In genomic region chr17:70997836-70998235, GRCm38 (mm10) we compare ENCODE assay signal across 19 mouse cellular contexts. TPM values are rescaled to one million over a fixed set of nuclear protein-coding genes. Genes with fewer than 3 reads are reported as not detected.
DNase-seq lines count a peak whose midpoint lies in the region; ATAC-seq and TF ChIP-seq lines count a peak whose summit lies in the region.
"Had no signal": no experiment of that assay in that cellular context is flagged by ENCODE, and none has a peak within 500 bp of the region (broad histone marks: within the 10 kb centered on the region; RNA-seq: fewer than 3 reads in every experiment).

No protein-coding gene starts in this region.

- H3K36me3 ChIP-seq in intestine, postnatal 0 days (ENCODE audit: control insufficient read depth, insufficient read depth): peaks cover 23% of the 10 kb centered on the region
- H3K36me3 ChIP-seq in intestine, embryonic 16.5 days (ENCODE audit: control insufficient read depth, insufficient read depth, low read length): 0 out of 2 replicates have a peak, but pooled peaks cover 8% of the 10 kb centered on the region
- H3K36me3 ChIP-seq in lung, postnatal 0 days (ENCODE audit: insufficient read depth, low read length): peaks cover 12% of the 10 kb centered on the region; the same call in 1 of the 2 replicates
- H3K36me3 ChIP-seq in heart, embryonic 12.5 days: peaks cover 22% of the 10 kb centered on the region
- peaks cover 35% of the 10 kb centered on the region for H3K36me3 ChIP-seq in myocyte (ENCODE audit: control insufficient read depth, insufficient read depth)
- H3K36me3 ChIP-seq: midbrain, embryonic 15.5 days had no signal

- no peak for TF ChIP-seq EP300 in lung, postnatal 0 days (IDR thresholded peaks at IDR 0.05)

- TF ChIP-seq CTCF in intestine, postnatal 0 days (IDR thresholded peaks at IDR 0.05; ENCODE audit: low read depth): no peak
- TF ChIP-seq CTCF in lung, postnatal 0 days (IDR thresholded peaks at IDR 0.05): no peak

- WGBS in intestine, postnatal 0 days: 59% methylated on average over 6 of the region's 6 CpGs
- 77% methylated on average over 6 of the region's 6 CpGs for WGBS in intestine, embryonic 16.5 days
- 48% methylated on average over 6 of the region's 6 CpGs for WGBS in lung, postnatal 0 days
- 12% methylated on average over 6 of the region's 6 CpGs for WGBS in heart, embryonic 12.5 days

- no peak for DNase-seq in lung, postnatal 0 days (ENCODE audit: low spot score)
- DNase-seq in lung, postnatal 25 days (ENCODE audit: low spot score): no peak
- DNase-seq: adrenal gland, postnatal 10 days; cerebellum, adult 11 months; cerebellum, postnatal 10 days; kidney, adult 9 months; left cerebral cortex, postnatal 4 days; lung, adult 2 months; right cerebral cortex, postnatal 14 days; thymus, postnatal 36 days had no signal

- H3K9me3 ChIP-seq in intestine, postnatal 0 days (ENCODE audit: control insufficient read depth): no peaks in the 10 kb centered on the region
- no peaks in the 10 kb centered on the region for H3K9me3 ChIP-seq in intestine, embryonic 16.5 days (ENCODE audit: control insufficient read depth, low read length)
- H3K9me3 ChIP-seq in lung, postnatal 0 days (ENCODE audit: low read length): no peaks in the 10 kb centered on the region
- no peaks in the 10 kb centered on the region for H3K9me3 ChIP-seq in heart, embryonic 12.5 days (replicated peaks)
- H3K9me3 ChIP-seq: liver, embryonic 12.5 days; midbrain, embryonic 15.5 days; neural tube, embryonic 15.5 days had no signal

- no peaks in the 10 kb centered on the region for H3K27me3 ChIP-seq in intestine, postnatal 0 days (replicated peaks; ENCODE audit: control insufficient read depth, insufficient read depth, low read length)
- no peaks in the 10 kb centered on the region for H3K27me3 ChIP-seq in intestine, embryonic 16.5 days (replicated peaks; ENCODE audit: control insufficient read depth, insufficient read depth, low read length)
- H3K27me3 ChIP-seq in lung, postnatal 0 days (replicated peaks; ENCODE audit: insufficient read depth, low read length): no peaks in the 10 kb centered on the region
- no peaks in the 10 kb centered on the region for H3K27me3 ChIP-seq in heart, embryonic 12.5 days (replicated peaks)
- no peaks in the 10 kb centered on the region for H3K27me3 ChIP-seq in myocyte (ENCODE audit: control insufficient read depth, insufficient read depth, insufficient read length)
- H3K27me3 ChIP-seq: liver, embryonic 12.5 days; midbrain, embryonic 15.5 days; neural tube, embryonic 15.5 days had no signal

- no peak overlapping the region for H3K9ac ChIP-seq in intestine, postnatal 0 days (ENCODE audit: low read depth, low read length)
- H3K9ac ChIP-seq in intestine, embryonic 16.5 days (ENCODE audit: low read depth, low read length): no peak overlapping the region
- H3K9ac ChIP-seq in lung, postnatal 0 days (replicated peaks; ENCODE audit: low read depth): no peak overlapping the region
- peak overlapping the region; percentile 47 for H3K9ac ChIP-seq in heart, embryonic 12.5 days
- H3K9ac ChIP-seq: liver, embryonic 12.5 days; midbrain, embryonic 15.5 days; neural tube, embryonic 15.5 days had no signal

- peaks cover 76% of the 10 kb centered on the region for H3K79me2 ChIP-seq in myocyte (ENCODE audit: control insufficient read depth, insufficient read depth)

- no peak for TF ChIP-seq POLR2A in myocyte (IDR thresholded peaks at IDR 0.05; ENCODE audit: insufficient read length, low read depth)

- no peak overlapping the region for H3K4me3 ChIP-seq in intestine, postnatal 0 days (ENCODE audit: low read depth, low read length)
- H3K4me3 ChIP-seq in intestine, embryonic 16.5 days (ENCODE audit: low read length): no peak overlapping the region
- H3K4me3 ChIP-seq in lung, postnatal 0 days (ENCODE audit: low read depth, low read length): no peak overlapping the region
- peak overlapping the region; percentile 32; the same call in 1 of the 2 replicates for H3K4me3 ChIP-seq in heart, embryonic 12.5 days
- H3K4me3 ChIP-seq in myocyte: peak overlapping the region; percentile 85
- H3K4me3 ChIP-seq: liver, embryonic 12.5 days; midbrain, embryonic 15.5 days; neural tube, embryonic 15.5 days had no signal

- H3K4me2 ChIP-seq in intestine, postnatal 0 days (replicated peaks; ENCODE audit: low read depth): 0 out of 2 replicates have a peak overlapping the region, but pooled peaks have one; percentile 17
- no peak overlapping the region for H3K4me2 ChIP-seq in intestine, embryonic 16.5 days (ENCODE audit: low read depth, low read length)
- H3K4me2 ChIP-seq in lung, postnatal 0 days (replicated peaks; ENCODE audit: low read depth, low read length): peak overlapping the region; percentile 0; the same call in 1 of the 2 replicates
- peak overlapping the region; percentile 62 for H3K4me2 ChIP-seq in heart, embryonic 12.5 days
- H3K4me2 ChIP-seq in myocyte (ENCODE audit: low read depth): peak overlapping the region; percentile 91
- H3K4me2 ChIP-seq: midbrain, embryonic 15.5 days; neural tube, embryonic 15.5 days had no signal

- no peak overlapping the region for H3K27ac ChIP-seq in intestine, postnatal 0 days (ENCODE audit: low read depth, low read length)
- H3K27ac ChIP-seq in intestine, embryonic 16.5 days (ENCODE audit: low read length): no peak overlapping the region
- peak overlapping the region; percentile 39; the same call in 1 of the 2 replicates for H3K27ac ChIP-seq in lung, postnatal 0 days (ENCODE audit: low read length)
- peak overlapping the region; percentile 94 for H3K27ac ChIP-seq in heart, embryonic 12.5 days (ENCODE audit: poor library complexity, severe bottlenecking)
- H3K27ac ChIP-seq: liver, embryonic 12.5 days; midbrain, embryonic 15.5 days; neural tube, embryonic 15.5 days had no signal

- H3K4me1 ChIP-seq in intestine, postnatal 0 days (replicated peaks; ENCODE audit: control insufficient read depth, insufficient read depth, low read length): no peaks in the 10 kb centered on the region
- H3K4me1 ChIP-seq in intestine, embryonic 16.5 days (ENCODE audit: control insufficient read depth, insufficient read depth, low read length): peaks cover 33% of the 10 kb centered on the region
- H3K4me1 ChIP-seq in lung, postnatal 0 days (ENCODE audit: insufficient read depth, low read depth, low read length): peaks cover 14% of the 10 kb centered on the region; the same call in 1 of the 2 replicates
- peaks cover 60% of the 10 kb centered on the region for H3K4me1 ChIP-seq in heart, embryonic 12.5 days (replicated peaks)

- H3ac ChIP-seq in myocyte (ENCODE audit: control insufficient read depth, insufficient read length): no peak overlapping the region

- ATAC-seq in intestine, postnatal 0 days: no peak
- no peak for ATAC-seq in intestine, embryonic 16.5 days
- no peak for ATAC-seq in lung, postnatal 0 days
- ATAC-seq in heart, embryonic 12.5 days (ENCODE audit: insufficient number of reproducible peaks, low FRiP score): no peak
- no peak for ATAC-seq in granulocyte monocyte progenitor cell, adult 5-6 weeks (replicated peaks; ENCODE audit: poor library complexity, severe bottlenecking)
- ATAC-seq: activated CD4-positive, CD25-positive, alpha-beta regulatory T cell, adult 4 months; liver, embryonic 12.5 days; midbrain, embryonic 15.5 days had no signal

TF ChIP-seq in myocyte, 11 proteins besides CTCF, POLR2A, EP300 and RAD21:
- no peak for TF ChIP-seq MYOG (IDR thresholded peaks at IDR 0.05; ENCODE audit: control insufficient read depth in 1 of 3, insufficient read depth in 1 of 3, insufficient read length in 2 of 3, low read depth in 2 of 3)
- no peak for TF ChIP-seq TCF3 (IDR thresholded peaks at IDR 0.05; ENCODE audit: insufficient read length, low read depth)
- no peak for TF ChIP-seq USF1 (IDR thresholded peaks at IDR 0.05; ENCODE audit: low read depth)
- TF ChIP-seq SRF (IDR thresholded peaks at IDR 0.05; ENCODE audit: control insufficient read depth, insufficient read length, low read depth): no peak
- no peak for TF ChIP-seq TCF12 (IDR thresholded peaks at IDR 0.05; ENCODE audit: insufficient read depth, poor library complexity, severe bottlenecking)
- TF ChIP-seq POLR2AphosphoS2 (IDR thresholded peaks at IDR 0.05; ENCODE audit: insufficient read length, low read depth): no peak
- TF ChIP-seq E2F4 (IDR thresholded peaks at IDR 0.05; ENCODE audit: insufficient read depth): no peak
- TF ChIP-seq CEBPB (IDR thresholded peaks at IDR 0.05; ENCODE audit: insufficient read depth, poor library complexity, severe bottlenecking): no peak
- TF ChIP-seq REST (IDR thresholded peaks at IDR 0.05; ENCODE audit: insufficient read depth, insufficient read length): no peak
- no peak for TF ChIP-seq MAX (IDR thresholded peaks at IDR 0.05; ENCODE audit: low read depth)
- TF ChIP-seq MYOD1 (IDR thresholded peaks at IDR 0.05; ENCODE audit: control insufficient read depth in 1 of 3, insufficient read length in 2 of 3, low read depth in 2 of 3): no peak

RNA-seq across cellular contexts. Expression of gene Myom1, which starts 4.6 kb away (rescaled TPM):
- polyA plus RNA-seq in intestine, postnatal 0 days (2015; fragmentation: Nextera tagmentation; extraction: Ambion mirVana): 8.9 and 12.4 TPM in 2 replicates
- 10.6 and 10.8 TPM in 2 replicates for polyA plus RNA-seq in intestine, embryonic 16.5 days (2015; fragmentation: Nextera tagmentation; extraction: Ambion mirVana)
- polyA plus RNA-seq in lung, postnatal 0 days (2015; fragmentation: Nextera tagmentation; extraction: Ambion mirVana): 9.2 and 12.7 TPM in 2 replicates
- 229 and 241 TPM in 2 replicates for polyA plus RNA-seq in heart, embryonic 12.5 days (2016; fragmentation: Nextera tagmentation; extraction: Ambion mirVana)
- polyA plus RNA-seq in myocyte (2012; fragmentation: generic; extraction: Trizol): 52.7 TPM
- 1.2 TPM in 1 of 2 replicates, not detected in the other for total RNA-seq in granulocyte monocyte progenitor cell, adult 5-6 weeks (2014; fragmentation: Nextera tagmentation)
- total RNA-seq in granulocyte monocyte progenitor cell, adult 5-6 weeks (2017): 0.05 and 1.2 TPM in 2 replicates

RNA-seq across cellular contexts. Expression of gene Myl12a, which starts 4.8 kb away (rescaled TPM):
- 396 and 417 TPM in 2 replicates for polyA plus RNA-seq in intestine, postnatal 0 days (2015; fragmentation: Nextera tagmentation; extraction: Ambion mirVana)
- polyA plus RNA-seq in intestine, embryonic 16.5 days (2015; fragmentation: Nextera tagmentation; extraction: Ambion mirVana): 485 and 503 TPM in 2 replicates
- polyA plus RNA-seq in lung, postnatal 0 days (2015; fragmentation: Nextera tagmentation; extraction: Ambion mirVana): 1,283 and 1,300 TPM in 2 replicates
- polyA plus RNA-seq in heart, embryonic 12.5 days (2016; fragmentation: Nextera tagmentation; extraction: Ambion mirVana): 832 and 883 TPM in 2 replicates
- 880 TPM for polyA plus RNA-seq in myocyte (2012; fragmentation: generic; extraction: Trizol)
- 226 and 321 TPM in 2 replicates for total RNA-seq in granulocyte monocyte progenitor cell, adult 5-6 weeks (2014; fragmentation: Nextera tagmentation)
- 159 and 194 TPM in 2 replicates for total RNA-seq in granulocyte monocyte progenitor cell, adult 5-6 weeks (2017)

Comparison
In these comparisons a context has a peak if more than half of its experiments do, and no peak if none do; other contexts are left out.
1. H3K27ac ChIP-seq: peak in lung, postnatal 0 days (single experiment) and heart, embryonic 12.5 days (single experiment); none in intestine, postnatal 0 days (single experiment) and intestine, embryonic 16.5 days (single experiment).
2. H3K4me3 ChIP-seq: peak in heart, embryonic 12.5 days (single experiment) and myocyte (single experiment); none in intestine, postnatal 0 days (single experiment), intestine, embryonic 16.5 days (single experiment) and lung, postnatal 0 days (single experiment).